Mouse (Mus musculus) A20 (cell line): ENCODE data around the gene Tcf20.

Source experiments
- DNase-seq: peaks from one replicate; pipeline ENCODE4 v3.0.0-alpha.2; 2011; ENCODE audit warnings: low read depth, low spot score

Tcf20 gene

GRCm38 (mm10) chr15:82995239-82995638 lies 7.6 kb upstream of the Tcf20 start:
- DNase-seq, result no peak

DNA sequence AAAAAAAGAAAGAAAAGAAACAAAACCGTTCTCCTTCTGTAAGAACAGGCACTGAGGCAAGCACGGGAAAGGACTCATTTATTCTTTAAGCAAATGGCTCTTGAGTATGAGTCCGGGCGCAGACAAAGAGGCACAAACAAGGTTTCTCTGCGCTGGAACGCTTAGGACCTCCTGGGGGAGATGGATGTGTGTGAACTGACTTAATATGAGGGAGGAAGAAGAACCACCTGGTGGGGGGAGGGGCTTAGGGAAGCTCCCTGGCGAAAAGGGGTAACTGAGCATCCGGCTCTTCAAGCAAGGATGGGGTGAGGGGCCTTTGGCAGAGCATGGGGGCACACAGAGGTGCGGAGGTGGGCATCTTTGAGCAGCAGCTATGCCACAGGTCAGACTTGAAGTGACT lies 5.2 kb upstream of the Tcf20 start:
- no peak for DNase-seq

DNA sequence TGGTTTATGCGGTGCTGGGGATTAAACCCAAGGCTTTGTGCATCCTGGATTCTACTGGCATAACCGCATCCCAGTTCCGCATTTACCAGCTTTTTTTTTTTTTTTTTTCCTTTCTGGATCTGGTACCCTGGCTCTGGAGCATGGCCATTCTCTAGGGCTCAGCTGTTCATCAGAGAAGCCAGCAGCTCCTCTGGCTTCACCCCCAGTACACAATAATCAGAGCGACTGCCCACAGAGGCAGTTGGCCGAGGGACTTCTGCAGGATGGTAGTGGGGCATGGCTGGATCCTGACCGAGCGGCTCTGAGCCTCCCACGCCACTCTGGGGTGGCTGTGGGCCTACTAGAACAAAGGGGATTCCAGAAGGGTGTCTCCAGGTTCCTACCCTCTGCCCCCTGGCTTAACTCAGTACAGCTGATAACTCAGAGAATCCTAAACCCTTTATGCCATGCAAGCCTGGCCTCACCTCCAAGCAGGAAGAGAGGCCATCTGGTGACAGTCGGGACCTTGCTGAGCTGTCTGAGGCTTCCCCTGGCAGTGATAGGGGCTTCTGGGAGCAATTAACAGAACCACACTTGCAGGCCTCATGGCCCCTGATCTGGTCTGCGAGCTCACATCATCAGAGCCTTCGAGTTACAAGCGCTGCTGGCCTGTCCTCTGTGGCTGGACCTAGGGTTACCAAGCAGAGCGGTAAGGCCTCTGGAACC lies 4.6 kb upstream of the Tcf20 start:
- no peak for DNase-seq

GRCm38 (mm10) chr15:82989190-82989704 lies 1.6 kb upstream of the Tcf20 start:
- DNase-seq, result no peak

DNA sequence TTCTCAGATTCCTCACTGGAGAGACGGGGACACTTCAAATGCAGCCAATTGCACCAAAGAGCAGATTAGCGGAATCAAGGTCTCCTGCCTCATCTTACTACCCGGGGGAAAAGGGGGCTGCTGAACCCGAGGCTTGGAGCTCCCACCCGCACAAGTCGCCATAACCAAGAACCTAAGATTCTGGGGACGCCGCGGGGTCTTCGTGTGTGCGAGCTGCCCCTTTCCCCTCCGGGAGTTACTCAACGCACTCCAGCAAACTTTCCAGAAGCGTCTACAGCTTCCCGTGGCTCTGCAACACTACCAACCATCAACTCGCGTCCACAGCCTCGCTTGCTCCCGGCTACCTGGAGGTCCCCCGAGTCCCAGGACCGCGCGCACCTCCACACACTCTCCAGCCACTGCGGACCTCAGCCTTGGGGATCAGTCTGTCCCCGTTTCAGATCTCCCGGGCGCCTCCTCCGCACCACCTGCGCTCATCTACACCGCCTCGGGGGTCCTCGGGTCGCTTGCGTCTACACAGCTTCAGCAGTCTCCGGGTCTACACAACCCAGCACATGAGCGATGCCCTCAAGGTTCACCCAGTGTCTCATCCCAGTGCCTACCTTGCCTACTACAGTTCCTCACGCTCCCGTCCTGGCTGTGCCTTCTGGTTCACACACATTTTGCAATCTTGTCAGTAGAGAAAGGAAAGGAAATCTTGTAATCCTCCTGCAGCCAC lies 499 bp downstream of the Tcf20 start:
- DNase-seq, result no peak

- no peak for DNase-seq
These were observed 3.1 kb downstream of the Tcf20 start for GRCm38 (mm10) chr15:82984574-82984973.

DNA sequence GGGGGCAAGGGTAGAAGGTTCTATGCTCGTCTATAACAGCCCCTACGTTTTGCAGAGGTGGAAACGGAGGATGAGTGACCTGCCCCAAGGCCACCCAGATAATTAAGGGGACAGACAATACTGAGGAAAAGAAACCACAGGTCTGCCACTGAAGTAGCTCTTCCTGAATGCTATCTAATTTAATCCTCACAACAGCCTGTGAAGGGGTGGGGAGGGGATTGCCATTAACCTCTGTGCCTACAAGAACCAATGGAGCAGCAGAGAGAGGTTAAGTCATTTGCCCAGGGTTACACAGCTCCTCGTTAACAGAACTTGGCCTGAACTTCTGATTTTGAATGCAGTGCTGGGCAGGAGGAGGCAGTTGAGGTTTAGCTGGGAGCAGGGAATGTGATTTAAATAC lies 3.6 kb downstream of the Tcf20 start:
- no peak for DNase-seq

DNA sequence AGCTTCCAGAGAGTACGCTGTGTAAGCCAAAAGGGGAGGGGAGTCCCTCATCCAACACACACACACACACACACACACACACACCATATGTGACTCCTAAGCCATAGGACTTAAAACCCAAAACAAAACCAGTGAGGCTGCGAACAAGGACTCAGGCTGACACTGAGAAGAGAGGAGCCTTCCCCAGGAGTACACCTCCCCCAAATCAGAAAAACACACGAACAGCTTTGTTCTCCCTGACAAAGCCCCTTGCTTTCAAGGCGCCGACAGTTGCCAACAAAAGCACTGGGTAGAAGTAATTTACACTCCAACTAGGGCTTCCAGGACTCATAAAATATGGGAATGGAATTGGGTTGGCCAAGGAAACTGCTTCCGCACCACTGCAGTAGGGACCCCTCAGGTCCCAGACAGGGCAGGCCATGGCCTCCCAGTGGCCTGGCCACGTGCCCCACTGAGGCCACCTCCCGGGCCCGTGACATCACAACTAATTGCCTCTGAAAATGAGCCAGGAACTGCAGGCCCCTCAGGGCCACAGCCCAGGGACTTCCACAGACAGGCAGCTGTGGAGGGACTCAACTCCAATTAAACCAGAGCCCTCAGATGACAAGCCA lies 4.2 kb downstream of the Tcf20 start:
- DNase-seq, result no peak

DNA sequence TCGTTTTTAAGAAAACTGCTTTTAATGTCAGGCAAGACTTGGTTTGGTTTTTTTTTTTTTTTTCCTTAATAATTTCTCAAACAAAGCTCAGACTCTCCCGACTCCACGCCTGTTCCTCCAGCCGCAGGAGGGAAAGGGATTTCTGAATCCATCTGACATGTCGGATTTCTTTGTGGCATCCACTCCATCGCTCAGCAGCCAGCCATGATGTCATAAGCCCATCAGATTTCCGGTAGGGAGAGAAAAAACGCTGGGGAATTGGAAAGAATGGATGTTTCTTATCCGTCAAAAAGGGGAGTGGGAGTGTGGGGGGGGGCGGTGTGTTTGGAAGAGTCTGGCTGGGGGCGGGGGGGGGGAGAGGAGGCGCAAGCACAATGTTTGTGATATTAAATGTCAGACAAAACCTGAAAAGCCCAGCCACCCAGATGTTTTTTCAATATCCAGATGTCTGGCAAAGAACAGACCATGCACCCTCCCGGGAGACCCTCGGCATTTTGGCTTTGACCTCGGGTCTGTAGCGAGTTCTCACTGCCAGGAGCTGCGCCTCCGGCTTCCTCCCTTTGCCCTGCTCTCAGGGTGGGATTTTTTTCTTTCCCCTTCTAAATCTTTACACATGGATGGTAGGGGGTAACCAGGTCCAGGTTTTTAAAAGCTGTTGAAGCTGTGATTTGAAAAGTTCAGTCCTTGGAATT lies 4.8 kb downstream of the Tcf20 start:
- DNase-seq, result no peak

DNA sequence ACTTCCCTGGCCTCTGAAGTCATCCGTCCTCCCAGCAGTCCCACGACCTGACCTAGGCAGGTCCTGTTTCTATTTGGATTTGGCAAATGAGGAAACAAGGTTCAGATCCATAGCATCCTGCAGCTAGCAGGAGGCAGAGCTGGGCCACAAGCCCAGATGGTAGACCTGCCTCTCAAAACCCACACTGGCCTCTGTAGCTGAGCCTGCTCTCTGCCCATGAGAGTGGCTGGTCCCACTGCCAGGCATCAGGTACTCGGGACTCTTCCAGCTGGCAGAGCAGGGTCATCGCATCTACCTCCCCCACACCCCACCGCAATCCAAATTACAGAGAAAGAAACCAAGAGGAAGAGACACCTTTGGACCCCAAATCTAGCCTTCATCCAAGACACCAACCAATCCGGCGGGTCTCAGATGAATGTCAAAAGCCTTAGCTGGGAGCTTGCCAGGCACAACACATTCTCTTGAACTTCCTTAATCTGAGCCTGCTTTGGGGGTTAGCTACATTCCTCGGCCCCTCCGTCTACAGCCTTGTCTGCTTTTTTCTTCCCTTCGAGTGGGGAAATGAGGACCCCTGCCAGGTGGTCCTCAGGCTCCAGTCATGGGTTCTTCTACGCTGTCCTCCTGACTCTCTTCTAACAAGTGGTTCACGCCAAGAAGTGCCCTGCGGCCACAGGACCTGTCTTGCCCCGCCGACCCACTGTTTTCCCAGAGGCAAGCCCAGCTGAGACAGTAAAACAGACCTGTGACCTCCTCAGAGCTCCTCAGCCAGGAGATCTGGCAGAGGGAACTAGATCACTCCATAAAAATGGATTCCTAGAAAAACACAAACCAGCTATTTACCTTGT lies 5.8 kb downstream of the Tcf20 start:
- DNase-seq, result no peak

DNA sequence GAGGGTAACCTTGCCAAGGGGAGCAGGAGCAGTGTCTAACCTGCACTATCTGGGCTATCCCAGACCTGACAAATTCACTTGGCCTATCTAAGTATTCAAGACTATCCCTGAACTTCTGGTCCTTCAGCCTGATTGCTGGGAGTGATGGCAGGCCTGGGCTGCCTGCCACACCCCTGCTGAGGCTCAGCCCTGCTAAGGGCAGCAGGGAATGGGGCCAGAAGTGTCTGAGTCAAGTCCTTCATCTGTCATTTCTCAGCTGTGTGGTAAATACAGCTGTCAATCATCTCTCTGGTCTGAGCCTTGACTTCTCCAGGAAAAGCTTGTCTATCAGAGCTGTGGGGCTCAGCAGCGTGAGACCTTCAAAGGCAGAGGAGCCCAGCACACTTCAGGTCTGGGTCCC lies 8.1 kb downstream of the Tcf20 start:
- no peak for DNase-seq

DNA sequence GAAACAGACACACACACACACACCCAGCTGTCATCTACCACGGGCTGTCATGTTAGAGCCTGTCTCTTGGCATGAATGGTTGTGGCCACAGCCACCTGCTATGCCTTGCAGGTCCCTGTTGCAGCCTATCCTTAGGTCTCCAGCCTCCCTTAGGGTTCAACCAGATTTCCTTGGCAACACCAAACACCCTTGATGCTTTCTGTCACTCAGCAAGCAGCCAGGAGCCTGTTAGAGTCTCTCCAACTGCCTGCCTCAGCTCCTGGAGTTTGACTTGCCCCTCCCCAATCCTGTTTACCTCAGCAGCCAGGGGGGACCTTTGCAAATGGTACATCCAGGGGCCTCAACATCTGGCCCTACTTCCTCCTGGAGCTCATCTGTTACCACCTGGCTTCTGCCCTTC lies 13.2 kb downstream of the Tcf20 start:
- DNase-seq, result peak; percentile 75

- DNase-seq, result no peak
These were observed 18.4 kb downstream of the Tcf20 start for GRCm38 (mm10) chr15:82969206-82969721.

DNA sequence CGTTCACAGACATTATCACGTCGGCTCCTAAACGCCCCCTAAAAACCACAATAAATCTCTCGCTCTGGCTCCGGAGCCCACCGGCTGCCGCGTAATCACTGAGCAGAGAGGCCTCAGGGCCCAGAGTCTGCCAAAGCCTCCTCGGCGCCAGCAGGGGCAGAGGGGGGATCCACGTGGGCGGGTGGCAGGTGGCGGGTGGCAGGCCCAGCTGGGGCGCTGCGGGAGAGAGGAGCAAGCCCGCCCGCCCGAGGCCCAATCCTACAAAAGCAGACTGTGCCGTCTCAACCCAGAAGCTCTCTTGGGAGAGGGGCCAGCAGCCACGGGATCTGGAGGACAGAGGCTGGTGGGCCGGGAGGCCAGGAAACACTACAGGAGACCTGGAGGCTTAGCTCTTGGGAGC lies 19.2 kb downstream of the Tcf20 start:
- DNase-seq, result no peak

DNA sequence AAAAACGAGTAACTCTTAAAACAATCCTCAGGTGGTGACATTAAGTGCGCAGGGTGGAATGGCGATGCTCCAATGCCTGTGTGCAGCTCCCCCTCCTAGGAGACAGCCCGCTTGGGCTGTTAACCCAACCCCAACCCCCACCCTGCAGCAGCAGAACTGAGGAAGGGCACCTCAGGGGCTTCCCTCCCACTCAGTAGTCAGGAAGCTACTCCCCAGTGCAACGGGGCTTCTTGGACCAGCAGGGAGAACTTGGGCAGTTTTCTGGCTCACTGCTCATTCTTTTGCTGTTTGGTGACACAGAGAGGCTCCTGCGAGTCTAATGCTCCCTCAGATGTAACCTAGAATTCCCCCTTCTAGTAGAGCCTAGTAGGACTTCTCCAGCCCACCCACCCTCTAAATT lies 19.7 kb downstream of the Tcf20 start:
- DNase-seq, result no peak

DNA sequence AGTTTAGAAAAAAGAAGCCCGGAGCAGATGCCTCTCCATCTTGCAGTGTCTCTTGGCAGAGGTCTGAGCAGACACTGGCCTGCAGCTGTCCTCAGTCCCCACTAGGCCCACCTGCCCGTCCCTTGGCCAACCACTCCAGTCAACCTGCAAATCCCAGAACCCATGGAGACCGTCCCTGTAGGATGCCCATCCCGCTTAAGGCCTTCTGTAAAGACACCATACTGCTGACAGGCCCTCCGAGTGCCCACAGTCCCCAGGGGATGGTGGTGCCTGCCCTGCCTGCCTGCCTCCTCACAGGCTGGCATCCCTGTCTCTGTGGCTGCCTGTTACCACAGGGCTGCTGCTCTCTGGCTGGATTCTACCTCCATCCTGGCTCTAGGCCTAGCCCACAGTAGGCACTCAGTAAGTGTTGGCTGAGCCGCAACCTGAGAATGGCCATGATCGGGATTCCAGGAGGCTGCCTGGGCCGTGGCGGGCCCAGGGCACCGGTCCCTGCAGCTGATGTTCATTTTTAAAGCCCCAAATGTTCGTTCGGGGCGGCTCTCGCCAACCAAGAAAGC lies 23.3 kb downstream of the Tcf20 start:
- DNase-seq, result no peak

DNA sequence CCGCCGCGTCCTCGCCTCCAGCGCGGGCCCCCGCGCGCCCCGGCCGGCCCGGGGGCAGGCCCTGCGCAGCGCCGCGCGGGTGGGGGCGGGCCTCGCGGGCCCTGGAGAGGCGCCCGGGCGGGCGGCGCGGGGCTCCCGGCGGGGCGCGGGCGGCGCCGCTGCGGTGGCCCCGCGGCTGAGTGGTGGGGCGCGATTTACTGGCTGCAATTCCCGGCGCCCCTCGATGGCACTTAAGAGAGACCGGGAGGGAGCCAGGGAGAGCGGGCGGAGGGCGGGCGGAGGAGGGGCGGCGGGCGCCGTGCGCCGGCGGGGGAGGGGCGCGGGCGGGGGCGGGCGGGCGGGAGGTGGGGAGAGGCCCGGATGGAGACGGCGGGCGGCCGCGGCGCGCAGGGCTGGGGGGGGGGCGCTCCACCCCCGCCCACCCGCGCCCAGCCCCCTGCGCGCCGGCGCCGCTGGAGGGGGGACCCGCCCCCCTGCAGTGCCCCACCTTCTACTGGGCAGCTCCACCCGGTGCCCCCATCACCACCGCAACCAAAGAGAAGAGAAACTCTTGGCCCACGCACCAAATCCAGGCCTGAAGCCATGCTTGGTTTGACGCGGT lies 24.0 kb downstream of the Tcf20 start:
- no peak for DNase-seq

DNA sequence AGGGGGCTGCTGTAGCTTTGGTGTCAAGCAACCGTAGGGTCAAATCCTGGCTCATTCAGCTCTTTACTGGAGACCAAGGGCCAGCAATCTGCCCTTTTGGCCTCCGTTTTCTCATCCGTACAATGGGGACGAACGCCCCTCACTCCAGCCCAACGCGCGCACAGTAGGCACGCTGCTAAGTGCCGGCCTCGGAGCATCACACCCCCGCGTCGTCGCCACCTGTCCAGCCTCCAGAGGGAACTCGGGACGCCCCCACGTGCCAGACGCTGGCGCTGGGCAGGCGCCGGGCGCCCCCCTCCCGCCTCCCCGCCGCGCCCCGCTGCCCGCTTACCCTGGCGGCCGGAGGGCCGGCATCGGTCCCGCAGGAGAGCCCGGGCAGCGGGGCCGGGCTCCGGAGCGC lies 24.6 kb downstream of the Tcf20 start:
- no peak for DNase-seq

DNA sequence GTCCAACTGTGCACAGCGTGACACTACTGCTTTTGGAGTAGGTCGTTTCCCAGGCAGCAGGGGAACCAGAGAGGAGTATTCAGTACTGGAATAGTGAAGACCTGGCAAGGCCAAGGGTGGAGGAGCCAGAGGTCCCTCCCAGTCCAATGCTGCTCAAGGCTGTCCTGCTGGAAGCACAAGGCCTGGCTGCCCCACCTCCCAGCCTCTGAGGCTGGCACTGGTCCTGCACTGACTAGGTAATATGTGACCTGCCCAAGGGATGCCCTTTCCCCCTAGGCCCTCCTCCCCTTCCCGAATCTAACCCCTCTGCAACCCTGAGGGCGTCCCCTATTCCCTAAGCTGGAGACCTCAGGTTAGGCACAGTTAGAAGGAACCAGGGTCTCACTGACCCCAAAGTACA lies 25.1 kb downstream of the Tcf20 start:
- no peak for DNase-seq

GRCm38 (mm10) chr15:82960786-82961561 lies 26.7 kb downstream of the Tcf20 start:
- no peak for DNase-seq
